Mouse (Mus musculus) T-helper 1 cell (primary cell): Measurements from ENCODE around the gene Mgea5.

Experiments used
- in situ Hi-C: fragments of 300-600 bp; cut with MboI, MseI; formaldehyde crosslinking; loops from one replicate; pipeline ENCODE4 v1.15.1; 2025; ENCODE audit warnings: high pct_unique_total_duplicates

Gene Mgea5

DNA sequence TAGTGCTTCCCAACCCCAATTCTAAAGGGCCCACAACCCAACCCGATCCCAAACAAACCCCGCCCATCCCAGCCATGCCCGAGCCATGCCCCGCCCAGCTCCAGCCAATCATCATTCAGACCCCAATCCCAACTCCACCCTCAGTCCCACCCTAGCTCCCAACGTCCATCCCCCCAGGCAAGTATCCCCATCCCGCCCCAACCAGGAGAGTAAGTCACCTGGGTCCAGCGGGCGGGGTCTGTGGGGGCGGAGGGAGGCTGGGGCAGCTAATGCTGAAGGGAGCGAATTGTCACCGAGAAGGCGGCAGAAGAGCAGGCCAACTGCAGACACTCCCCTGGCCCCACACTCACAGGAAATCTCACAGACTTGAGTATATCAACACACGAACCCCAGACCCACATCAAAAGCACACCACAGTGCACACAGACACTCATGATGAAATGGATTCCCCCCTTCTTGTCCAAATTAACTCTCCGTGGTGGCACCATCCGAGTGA is 12.5 kb upstream of the Mgea5 start:
- in situ Hi-C loops: loop anchor here (10.0 kb wide), 1 partner anchor 209 kb away; the partner anchor contains the start of gene Hps6

DNA sequence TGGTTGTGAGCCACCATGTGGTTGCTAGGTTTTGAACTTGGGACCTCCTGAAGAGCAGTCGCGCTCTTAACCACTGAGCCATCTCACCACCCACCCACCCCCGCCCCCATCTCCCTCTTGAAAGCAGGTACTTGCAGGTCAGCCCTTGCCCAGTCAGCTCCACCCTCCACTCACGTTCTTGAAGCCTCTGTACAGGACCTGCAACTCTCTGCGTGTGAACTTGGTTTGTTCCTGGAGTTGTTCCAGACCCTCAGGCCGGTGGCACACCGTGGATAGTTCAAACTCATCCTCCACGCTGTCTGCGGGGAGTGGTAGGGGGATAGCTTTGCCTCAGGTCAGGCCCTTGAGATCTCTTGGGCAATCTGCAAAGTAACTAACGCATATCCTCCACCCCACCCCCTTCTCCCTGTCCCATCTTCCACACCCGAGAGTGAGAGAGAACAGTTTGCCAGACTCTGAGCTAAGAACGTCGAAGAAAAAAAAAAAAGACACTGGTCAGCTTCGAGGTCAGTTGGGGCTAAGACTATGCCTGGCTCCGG is 11.8 kb upstream of the Mgea5 start:
- in situ Hi-C loops: loop anchor here (10.0 kb wide), 1 partner anchor 209 kb away; the partner anchor contains the start of gene Hps6

DNA sequence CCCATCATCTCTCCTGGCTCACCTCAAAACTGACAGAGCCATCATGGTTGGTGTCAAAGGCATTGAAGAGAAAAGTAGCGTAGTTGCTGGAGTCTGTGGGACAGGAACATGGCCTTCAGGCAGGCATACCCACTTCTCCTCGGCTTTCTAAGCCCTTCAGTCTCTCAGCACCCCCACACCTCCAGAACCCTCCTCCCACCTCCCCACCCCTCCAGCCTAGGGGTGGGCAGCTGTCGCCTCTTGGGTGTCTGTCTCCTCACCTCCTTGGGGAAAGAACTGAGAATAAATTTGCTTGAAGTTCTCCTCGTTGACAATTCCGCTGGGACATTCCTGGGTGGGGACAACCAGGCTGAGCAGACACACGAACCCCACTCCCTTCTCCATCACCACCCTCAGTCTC is 11.1 kb upstream of the Mgea5 start:
- in situ Hi-C loops: loop anchor here (10.0 kb wide), 1 partner anchor 210 kb away; the partner anchor contains the start of gene Hps6

DNA sequence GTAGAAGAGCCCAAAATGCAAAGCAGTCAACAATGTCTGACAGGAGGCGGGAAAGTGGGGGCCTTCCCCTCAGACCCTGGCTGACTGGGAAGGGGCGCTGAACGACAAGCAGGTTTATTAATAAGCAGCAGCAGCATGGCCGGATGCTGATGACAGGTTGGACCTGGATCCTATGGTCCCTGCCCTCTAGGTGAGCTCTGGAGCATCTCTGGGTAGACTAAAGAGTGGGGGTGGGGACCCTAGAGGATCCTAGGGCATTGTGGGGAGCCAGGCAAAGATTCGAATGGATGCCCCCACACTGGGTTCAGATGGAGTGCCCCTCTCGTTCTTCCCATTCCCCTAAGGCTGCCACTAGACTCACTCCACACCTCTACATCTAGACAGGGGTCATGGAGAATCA is 8.8 kb upstream of the Mgea5 start:
- in situ Hi-C loops: loop anchor here (10.0 kb wide), 1 partner anchor 212 kb away; the partner anchor contains the start of gene Hps6

DNA sequence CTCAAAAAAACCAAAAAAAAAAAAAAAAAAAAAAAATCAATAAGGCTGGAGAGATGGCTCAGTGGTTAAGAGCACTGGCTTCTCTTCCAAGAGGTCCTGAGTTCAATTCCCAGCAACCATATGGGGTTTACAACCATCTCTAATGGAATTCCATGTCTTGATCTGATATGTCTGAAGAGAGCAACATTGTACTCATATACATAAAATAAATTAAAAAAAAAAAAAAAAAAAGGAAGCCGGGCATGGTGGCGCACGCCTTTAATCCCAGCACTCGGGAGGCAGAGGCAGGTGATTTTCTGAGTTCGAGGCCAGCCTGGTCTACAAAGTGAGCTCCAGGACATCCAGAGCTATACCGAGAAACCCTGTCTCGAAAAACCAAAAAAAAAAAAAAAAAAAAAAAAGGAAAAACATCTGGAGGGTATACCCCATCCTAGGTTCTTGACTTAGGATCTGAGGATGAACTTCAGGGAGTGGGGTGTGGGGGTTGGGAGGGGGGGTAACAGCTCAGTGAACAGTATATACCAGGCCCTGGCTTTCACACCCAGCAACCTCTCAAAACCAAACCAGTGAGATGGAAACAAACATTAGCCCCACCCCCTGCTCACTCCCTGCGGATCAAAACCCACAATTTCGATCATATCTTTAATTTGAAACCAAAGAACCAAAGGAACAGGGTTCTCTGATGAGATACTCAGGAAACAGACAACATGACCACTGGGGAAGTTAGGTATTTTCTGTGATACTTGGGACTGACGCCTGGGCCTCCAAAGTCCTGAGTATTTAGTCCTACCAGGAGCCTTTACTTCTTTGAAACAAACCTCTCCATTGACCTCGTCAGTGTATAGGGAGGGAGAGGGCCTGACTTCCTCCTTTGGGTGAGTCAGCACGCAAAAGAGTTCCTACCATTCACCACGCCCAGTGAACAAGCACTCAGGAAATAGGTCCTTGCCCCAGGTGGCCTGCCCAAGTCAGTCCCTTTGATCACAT is 6.5 kb upstream of the Mgea5 start:
- in situ Hi-C loops: loop anchor here (10.0 kb wide), 1 partner anchor 215 kb away; the partner anchor contains the start of gene Hps6

DNA sequence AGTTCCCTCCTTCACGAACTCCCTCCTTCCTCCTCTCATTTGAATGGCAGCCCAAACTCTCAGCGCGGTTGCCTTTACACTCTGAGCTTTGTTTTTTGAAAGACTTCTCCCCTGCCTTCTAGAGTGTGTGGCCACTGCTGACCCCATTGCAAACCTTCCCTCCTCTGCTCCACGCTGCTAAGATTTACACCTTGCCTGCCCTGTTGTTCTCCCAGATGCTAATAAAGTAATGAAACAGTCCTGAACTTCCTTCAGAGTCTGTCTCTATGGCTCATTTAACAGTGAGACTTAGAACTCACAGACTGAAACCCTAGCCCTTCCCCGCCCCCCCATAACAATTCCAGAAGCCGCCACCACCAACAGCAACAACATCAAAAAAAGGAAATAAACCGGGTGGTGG is 5.7 kb upstream of the Mgea5 start:
- in situ Hi-C loops: no loop called here

DNA sequence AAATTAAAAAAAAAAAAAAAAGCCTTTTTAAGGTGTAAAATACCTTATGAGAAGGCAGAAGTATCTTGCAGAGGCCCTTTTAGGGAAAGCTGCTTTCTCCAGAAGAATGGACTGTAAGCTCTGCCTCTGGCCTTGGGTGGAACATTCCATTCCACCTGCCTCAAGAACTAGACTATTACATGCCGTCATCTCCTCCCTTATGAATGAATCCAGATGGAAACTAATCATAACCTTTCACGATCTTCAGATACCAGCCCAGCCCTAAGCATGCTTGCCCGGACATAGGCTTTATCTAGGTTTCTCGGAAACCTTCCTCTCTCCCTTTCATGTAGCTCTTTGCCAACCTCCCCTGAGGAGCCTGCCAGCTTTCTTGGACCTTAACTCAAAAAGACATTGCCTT is 4.7 kb upstream of the Mgea5 start:
- in situ Hi-C loops: no loop called here

DNA sequence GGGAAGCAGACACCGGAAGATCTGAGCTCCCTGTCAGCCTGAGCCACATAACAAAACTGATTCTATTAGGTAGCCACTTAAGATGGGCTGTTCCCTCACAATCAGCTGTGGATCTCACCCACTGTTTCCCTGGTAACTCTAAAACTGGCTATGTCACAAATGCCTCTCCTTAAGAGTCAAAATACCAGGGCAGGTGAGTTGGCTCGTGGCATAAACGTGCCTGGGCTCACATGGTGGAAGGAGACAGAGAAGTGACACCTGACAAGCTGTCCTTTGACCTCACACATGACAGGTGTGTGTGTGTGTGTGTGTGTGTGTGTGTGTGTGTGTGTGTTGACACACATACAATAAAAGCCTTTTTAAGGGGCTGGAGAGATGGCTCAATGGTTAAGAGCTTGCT is 3.8 kb upstream of the Mgea5 start:
- in situ Hi-C loops: no loop called here

DNA sequence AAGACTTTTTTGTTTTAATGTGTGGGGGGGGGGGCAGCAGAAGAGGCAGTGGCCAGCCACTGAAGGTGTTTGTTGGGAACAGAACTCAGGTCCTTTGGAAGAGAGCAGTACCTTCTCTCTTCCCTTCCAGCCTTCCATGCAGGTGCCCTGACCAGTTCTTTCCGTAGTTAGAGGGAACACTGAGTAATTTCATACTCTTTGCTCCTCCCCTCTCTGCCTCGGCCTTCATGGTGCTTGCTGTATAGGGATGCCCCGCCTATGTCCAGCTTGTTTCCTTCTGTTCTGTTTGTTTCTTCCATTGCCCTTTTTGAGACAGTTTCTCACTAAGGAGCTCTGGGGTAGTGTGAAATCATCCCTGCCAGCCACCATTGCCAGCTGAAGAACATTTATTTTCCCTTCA is 1.8 kb upstream of the Mgea5 start:
- in situ Hi-C loops: no loop called here

DNA sequence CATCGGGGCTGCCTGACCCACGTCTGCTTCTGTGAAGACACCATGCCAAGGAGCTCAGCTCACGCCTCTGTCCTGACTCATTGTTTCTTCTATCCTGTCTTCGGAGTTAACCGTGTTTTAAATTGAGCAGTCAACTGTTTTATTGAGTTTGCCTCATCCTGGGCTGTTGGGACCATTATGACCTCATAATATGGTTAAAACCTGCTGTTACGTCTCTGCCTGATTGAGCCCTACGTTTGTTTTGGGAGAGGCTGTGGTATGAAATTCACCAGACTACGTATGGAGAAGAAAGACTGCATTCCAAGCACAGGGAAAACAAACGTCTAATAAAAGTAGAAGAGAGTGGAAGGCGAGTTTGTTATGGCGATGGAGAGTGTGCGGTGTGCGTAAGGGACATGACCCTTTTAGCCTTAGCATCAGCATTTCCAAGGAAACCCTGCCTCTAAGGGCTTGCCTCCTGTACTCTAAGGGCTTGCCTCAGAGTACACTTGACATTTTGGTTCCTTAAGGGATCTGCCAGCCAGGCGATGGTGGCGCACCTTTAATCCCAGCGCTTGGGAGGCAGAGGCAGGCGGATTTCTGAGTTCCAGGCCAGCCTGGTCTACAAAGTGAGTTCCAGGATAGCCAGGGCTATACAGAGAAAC is 418 bp upstream of the Mgea5 start:
- in situ Hi-C loops: no loop called here

DNA sequence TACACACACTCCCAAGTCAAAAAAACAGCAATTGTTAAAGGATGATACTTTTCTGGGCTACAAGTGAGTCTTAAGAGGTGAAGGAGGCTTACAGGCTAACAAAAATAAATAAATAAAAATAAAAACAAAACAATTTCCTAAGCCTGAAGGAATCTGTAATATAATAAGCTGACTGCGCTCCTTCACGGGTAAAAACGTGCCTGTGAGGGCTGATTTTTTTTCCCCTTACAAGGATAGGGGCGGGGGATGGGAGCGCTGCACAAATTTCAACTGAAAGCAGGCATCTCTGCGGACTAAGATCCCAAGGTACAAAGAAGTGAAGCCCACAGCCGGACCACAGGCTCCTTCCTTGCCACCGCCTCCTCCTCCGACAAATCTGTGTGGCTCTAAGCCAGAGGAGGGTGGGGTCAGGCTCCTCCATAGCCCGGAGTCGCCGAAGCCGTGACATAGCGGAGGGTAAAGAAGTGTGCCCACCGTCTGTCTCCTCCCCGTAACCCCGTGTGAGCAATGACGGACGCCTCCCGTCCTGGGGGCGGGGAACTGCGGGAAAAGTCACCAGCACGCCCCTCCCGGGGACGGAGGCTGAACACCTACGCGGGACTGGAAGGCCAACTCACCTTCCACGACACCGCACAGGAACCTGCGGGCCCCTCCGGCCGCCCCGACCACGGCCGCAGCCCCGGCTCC is 1.2 kb downstream of the Mgea5 start:
- in situ Hi-C loops: no loop called here

DNA sequence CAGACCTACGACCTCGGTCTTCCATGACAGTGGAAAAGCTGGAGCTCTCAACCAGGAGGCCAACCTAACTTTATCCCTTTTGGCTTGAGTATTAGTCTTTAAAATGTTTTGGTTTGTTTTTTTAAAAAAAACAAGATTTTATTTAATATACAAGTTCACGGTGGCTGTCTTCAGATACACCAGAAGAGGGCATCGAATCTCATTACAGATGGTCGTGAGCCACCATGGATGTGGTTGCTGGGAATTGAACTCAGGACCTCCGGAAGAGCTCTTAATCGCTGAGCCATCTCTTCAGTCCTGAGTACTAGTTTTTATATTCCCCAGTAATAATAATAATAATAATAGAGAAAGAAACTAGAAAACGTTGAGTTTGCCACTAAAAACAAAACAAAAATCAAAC is 2.0 kb downstream of the Mgea5 start:
- in situ Hi-C loops: no loop called here

DNA sequence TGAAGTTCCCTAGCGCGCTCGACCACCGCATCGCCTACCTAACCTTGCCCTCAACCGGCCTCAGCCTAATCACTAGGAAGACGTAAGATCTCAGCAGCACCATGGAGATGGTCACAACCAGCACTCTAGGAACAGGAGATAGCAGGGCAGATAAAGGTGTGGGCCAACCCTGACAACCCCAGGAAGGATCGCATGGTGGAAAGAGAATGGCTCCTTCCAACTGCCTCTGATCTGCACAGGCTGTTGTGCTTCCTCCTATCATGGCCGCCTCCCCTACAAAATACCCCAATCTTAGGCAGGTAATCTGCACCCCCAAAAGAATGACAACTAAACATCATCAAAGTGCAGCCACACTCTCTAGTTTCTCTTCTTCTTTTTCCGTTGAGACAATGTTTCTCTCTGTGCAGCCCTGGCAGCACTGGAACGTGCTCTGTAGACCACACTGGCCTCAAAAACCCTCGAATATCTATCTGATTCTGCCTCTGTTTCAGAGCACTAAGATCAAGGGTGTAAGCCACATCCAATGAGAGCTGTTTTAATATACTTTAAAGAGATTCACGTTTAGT is 3.2 kb downstream of the Mgea5 start:
- in situ Hi-C loops: no loop called here

DNA sequence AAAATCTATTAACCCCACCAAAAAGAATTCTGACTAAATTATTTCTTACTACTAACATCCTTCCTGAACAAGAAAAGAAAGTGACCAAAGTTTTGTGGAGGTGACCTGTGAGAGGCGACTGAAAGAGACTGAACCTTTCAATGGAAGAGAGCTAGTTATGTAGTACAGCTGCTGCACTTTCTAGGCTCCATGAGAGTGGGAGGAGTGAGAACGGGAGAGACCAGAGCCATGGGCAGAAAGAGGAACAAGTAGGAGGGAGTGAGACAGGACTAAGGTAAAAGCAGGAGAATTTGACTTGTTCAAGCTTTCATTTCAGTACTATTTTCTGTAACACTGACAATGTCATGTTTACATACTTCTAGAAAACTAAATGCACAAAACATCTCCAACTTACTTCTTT is 8.2 kb downstream of the Mgea5 start:
- in situ Hi-C loops: no loop called here

DNA sequence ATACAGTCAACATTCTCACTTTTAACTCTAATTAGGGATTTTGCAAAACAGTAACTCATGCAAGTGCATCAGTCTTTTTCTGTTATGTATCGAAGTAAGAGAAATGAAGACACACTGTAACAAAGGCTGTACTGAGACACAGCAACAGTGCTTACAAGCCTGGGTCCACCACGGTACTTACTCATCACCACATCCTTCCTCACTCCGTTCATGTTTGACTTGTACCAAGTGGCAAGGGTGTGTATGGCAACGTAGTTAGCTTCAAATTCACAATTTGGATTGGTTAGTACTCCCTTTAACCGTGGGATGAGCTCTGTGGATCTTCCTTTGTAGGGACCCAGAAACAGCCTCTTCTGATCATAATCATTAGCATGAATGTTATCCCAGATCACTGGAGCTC is 12.1 kb downstream of the Mgea5 start:
- in situ Hi-C loops: loop anchor here (25.0 kb wide), 1 partner anchor 1341 kb away; no protein-coding TSS in a partner anchor

DNA sequence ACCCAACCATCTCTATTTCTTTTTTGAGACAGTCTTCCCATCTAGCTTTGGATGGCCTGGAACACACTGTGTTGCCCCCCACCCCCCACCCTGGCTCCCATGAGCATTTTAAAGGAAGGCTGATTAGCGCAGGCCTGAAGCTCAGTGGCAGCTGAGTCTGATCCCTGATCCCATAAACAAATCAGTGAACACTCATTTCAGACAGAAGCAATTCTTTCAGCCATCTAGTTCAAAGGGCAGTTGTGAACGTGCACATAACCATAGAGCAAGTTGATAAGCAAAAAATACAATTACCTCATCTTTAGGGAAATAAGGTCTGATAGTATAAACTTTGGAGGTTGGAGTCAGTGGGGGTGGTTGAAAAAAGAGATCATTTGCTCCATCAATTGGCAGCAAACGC is 22.8 kb downstream of the Mgea5 start:
- in situ Hi-C loops: loop anchor here (25.0 kb wide), 1 partner anchor 1351 kb away; no protein-coding TSS in a partner anchor

DNA sequence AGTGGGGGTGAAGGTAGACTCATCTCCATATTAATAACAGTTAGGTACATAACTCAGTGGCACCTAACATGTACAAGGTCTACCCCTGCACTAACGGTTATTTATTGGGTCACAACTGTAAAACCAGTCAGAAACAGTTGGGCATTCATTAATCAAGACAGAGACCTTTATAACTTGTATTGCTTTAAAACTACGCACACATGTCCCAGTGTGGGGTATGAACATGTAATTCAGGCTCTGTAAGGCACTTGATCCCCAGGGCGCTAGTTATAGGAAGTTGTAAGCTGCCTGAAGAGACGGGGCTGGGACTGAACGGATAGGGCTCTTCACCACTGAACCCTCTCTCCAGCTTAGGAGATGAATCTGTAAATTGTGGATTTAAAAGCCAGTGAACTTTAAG is 25.0 kb downstream of the Mgea5 start:
- in situ Hi-C loops: loop anchor here (25.0 kb wide), 1 partner anchor 1354 kb away; no protein-coding TSS in a partner anchor

DNA sequence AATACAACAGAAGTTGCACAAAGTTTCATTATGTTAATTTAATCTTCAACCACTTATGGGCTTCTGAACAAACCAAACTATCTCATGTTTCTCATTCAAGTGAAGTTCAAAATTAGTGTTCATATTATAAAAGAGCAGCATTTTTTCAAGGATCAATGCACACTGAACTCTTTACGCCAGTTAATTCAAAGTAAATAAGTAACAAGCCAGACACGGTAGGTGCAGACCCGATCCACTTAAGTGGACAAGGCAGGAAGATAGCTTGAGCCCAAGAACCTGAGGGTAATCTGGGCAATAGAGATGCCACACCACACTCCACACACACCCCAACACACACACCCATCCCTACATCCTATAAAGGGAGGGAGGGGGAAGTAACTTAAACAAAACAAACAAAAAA is 30.1 kb downstream of the Mgea5 start:
- in situ Hi-C loops: loop anchor here (25.0 kb wide), 1 partner anchor 1359 kb away; no protein-coding TSS in a partner anchor

DNA sequence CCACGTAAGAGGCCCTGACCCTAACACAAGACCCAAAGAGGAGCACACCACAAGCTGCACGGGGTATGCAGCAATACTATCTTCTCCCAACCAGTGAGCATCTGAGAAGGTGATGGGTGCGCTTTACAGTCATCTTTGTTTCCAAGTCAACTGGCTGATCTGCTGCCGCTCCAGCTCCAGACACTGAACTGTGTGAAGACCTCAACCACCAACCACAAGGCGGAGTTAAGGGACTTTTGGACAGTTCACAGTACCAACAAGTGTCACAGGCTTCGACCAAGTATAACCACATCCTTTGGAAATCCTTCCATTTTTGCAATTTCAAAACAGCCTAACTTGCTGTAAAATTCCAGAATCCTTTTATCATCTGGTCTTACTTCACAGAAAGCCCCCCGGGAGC is 31.8 kb downstream of the Mgea5 start:
- in situ Hi-C loops: loop anchor here (25.0 kb wide), 1 partner anchor 1360 kb away; no protein-coding TSS in a partner anchor

DNA sequence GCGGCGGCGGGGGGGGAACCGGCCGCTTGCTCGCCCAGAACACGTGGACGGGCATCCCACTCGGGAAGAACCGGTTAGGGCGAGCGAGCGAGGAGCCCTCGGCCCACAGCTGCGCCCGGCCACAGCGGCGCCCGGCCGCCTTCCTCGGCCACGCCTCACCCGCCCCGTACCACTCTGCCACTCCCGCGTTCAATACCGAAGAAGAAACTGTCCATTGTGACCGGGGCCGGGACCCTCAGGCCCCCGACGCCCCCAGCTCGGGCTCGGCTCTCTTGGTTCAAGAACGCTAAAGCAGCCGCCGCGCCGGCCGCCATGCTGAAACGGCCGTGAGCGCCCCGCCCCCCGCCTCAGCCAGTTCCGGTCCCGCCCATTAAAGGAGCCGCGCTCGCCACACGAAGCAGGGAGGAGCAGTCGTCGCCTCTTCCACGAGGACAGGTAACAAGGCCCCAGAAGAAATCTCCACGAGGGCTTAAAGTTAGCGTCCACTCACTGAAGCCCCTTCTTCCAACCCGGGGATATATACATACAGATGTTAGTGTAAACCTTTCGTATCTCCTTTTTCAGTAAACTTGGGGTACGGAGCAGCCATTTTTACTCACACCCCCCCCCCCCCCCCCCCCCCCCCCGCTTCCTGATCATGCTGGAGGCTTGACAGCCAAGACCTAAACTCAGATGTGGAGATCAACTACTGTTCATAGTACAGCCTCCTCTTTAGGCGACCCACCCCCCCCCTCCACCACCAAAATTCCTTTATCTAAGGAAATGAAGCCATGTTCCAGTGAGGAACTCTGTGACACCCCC is 34.2 kb downstream of the Mgea5 start, which contains the start of gene Npm3:
Gene Npm3, minus strand, starts transcription at position 349 of the 801 bp plus-strand sequence.
- in situ Hi-C loops: loop anchor here (5.0 to 25.0 kb wide), 2 partner anchors 177 to 1363 kb away; no protein-coding TSS in a partner anchor
